Mouse (Mus musculus): ENCODE measurements around the gene Taar1. TPM values are rescaled to one million over a fixed set of nuclear protein-coding genes. Genes with fewer than 3 reads are reported as not detected.

The Taar1 gene
- total RNA-seq (2023), result not detected

GRCm38 (mm10) chr10:23920056-23920455 lies at the start of gene Taar1:
Gene Taar1 (plus strand): TSS chr10:23920356.

GRCm38 (mm10) chr10:23894601-23895349 lies 25.4 kb upstream of the Taar1 start, which contains the start of gene Vnn1:
Gene Vnn1 (plus strand): TSS chr10:23894688.

GRCm38 (mm10) chr10:23938312-23938711 lies 18.2 kb downstream of the Taar1 start, which contains the start of gene Taar2:
Gene Taar2 (plus strand): TSS chr10:23938572.

GRCm38 (mm10) chr10:23949508-23950005 lies 29.4 kb downstream of the Taar1 start, which contains the start of gene Taar3:
Gene Taar3 (plus strand): TSS chr10:23949558.

GRCm38 (mm10) chr10:23960444-23960915 lies 40.3 kb downstream of the Taar1 start, which contains the start of gene Taar4:
Gene Taar4 (plus strand): TSS chr10:23960494.

GRCm38 (mm10) chr10:23970656-23971165 lies 50.6 kb downstream of the Taar1 start, which contains the start of gene Taar5:
Gene Taar5 (plus strand): TSS chr10:23970706.

Other genes starting within 250 kb of the Taar1 start
- 100 to 1,000 TPM; 410 to 708 TPM for gene Rps12, start 133.1 kb upstream of the Taar1 start, total RNA-seq (2023)
- under 1 TPM in 1 of 2 experiments, not detected in 1; 0.16 TPM for gene Slc18b1, start 123.4 kb upstream of the Taar1 start, total RNA-seq (2023)
- gene Vnn3, start 68.9 kb upstream of the Taar1 start, total RNA-seq (2023), result 10 to 100 TPM; 14.6 to 17.2 TPM
- not detected for gene Vnn1, start 25.7 kb upstream of the Taar1 start, total RNA-seq (2023)
- not detected for gene Taar2, start 18.2 kb downstream of the Taar1 start, total RNA-seq (2023)
- gene Taar3, start 29.2 kb downstream of the Taar1 start, total RNA-seq (2023), result not detected
- not detected for gene Taar4, start 40.1 kb downstream of the Taar1 start, total RNA-seq (2023)
- gene Taar5, start 50.4 kb downstream of the Taar1 start, total RNA-seq (2023), result not detected
- gene Taar6, start 65.3 kb downstream of the Taar1 start, total RNA-seq (2023), result not detected
- gene Taar7a, start 73.1 kb downstream of the Taar1 start, total RNA-seq (2023), result not detected
- not detected for gene Taar7b, start 79.6 kb downstream of the Taar1 start, total RNA-seq (2023)
- not detected for gene Taar7d, start 106.9 kb downstream of the Taar1 start, total RNA-seq (2023)
- gene Taar7e, start 117.3 kb downstream of the Taar1 start, total RNA-seq (2023), result not detected
- not detected for gene Taar7f, start 129.2 kb downstream of the Taar1 start, total RNA-seq (2023)
- not detected for gene Taar8a, start 156.1 kb downstream of the Taar1 start, total RNA-seq (2023)
- gene Taar8b, start 171.9 kb downstream of the Taar1 start, total RNA-seq (2023), result not detected
- gene Taar8c, start 181.6 kb downstream of the Taar1 start, total RNA-seq (2023), result not detected
- not detected for gene Taar9, start 189.2 kb downstream of the Taar1 start, total RNA-seq (2023)
- 100 to 1,000 TPM; 160 to 195 TPM for gene Stx7, start 228.9 kb downstream of the Taar1 start, total RNA-seq (2023)

Measured in monocyte, adult 59 days (primary cell).